Mouse (Mus musculus): ENCODE measurements at regions not wholly inside any gene's neighbourhood (a gene's known extent, or its start where the extent isn't known, plus 50 kb on each side); places are given as distances from the start of the nearest gene placed in this dataset.

DNA sequence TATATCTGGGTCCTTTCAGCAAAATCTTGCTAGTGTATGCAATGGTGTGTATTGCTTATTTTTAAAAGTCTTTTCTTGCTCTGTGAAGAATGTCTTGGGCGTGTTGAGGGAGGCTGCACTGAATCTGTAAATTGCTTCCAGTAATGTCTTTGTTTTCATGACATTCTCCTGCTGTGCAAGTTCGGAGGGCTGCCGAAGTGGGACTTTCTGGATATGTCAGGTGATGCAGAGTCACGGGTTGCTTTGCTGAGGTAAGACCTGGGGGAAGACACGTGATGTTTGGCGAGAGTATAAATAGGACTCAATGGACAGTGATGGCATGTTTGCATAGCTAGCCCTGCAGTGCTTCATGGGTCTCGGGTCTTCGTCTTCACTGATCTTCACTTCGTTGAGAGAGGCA, 329.2 kb upstream of the Nr5a2 start:
- TF ChIP-seq GABPA (IDR thresholded peaks at IDR 0.05; ENCODE audit: insufficient replicate concordance, low read depth, low read length) (no peak), MAZ (IDR thresholded peaks at IDR 0.05; ENCODE audit: low read depth, low read length) (no peak), MXI1 (IDR thresholded peaks at IDR 0.05; ENCODE audit: low read depth, low read length) (no peak), CTCF (conservative IDR thresholded peaks at IDR 0.05 in 1 of 2, IDR thresholded peaks at IDR 0.05 in 1 of 2; ENCODE audit: low read depth in 2 of 2, low read length in 2 of 2) (no peak), UBTF (IDR thresholded peaks at IDR 0.05; ENCODE audit: low read depth, low read length) (no peak), ETS1 (conservative IDR thresholded peaks at IDR 0.05; ENCODE audit: low read depth, low read length) (no peak), SIN3A (IDR thresholded peaks at IDR 0.05; ENCODE audit: low read length) (no peak), CHD1 (IDR thresholded peaks at IDR 0.05; ENCODE audit: low read depth, low read length) (no peak), USF1 (IDR thresholded peaks at IDR 0.05; ENCODE audit: low read depth, low read length) (no peak), E2F4 (IDR thresholded peaks at IDR 0.05; ENCODE audit: insufficient replicate concordance, low read depth, low read length) (no peak)
